Mouse (Mus musculus) spleen, adult 2 months (tissue): ENCODE measurements around the gene Tlcd2.

Experiments used
- CTCF ChIP-seq: fragments of 200-500 bp; IDR thresholded peaks from 2 replicates; pipeline ENCODE4 v1.5.1; 2011; ENCODE audit warnings: mild to moderate bottlenecking, inconsistent platforms; ENCODE audit not compliant: insufficient read depth, insufficient read length, insufficient replicate concordance; ENCODE audit errors: extremely low read depth
- POLR2A ChIP-seq: fragments of 200-500 bp; IDR thresholded peaks from 2 replicates; pipeline ENCODE4 v1.6.1; 2011; ENCODE audit warnings: low read depth, low read length, inconsistent platforms

DNA sequence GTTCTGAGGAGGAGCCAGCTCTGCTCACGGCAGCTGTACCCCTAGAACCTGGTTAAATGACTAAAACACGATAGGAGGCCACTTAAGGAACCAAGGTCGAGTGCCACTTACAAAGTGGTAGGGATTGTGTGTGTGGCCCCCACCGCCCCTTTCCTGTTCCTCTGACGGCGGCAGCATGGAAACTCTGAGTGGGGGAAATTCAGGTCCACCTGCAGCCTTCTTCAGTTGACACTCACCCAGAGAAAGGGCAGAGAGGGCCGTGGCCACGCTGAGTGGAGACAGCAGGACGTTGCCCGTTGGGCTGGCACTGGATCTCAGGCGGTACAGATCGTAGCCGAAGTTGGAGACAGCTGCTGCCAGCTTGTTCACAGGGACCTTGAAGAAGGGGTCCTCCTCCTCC is 45.5 kb upstream of the Tlcd2 start:
- TF ChIP-seq POLR2A (no peak), CTCF (no peak)
